Mouse (Mus musculus) spleen, embryonic (tissue): ENCODE results near the gene Aldoc.

ENCODE experiments used
- CTCF ChIA-PET: fragments of 350-600 bp; sonication (Branson Sonifier 250); formaldehyde crosslinking; loops from one replicate; lab custom pipeline; 2022; lab: Charles Lee

The Aldoc gene

DNA sequence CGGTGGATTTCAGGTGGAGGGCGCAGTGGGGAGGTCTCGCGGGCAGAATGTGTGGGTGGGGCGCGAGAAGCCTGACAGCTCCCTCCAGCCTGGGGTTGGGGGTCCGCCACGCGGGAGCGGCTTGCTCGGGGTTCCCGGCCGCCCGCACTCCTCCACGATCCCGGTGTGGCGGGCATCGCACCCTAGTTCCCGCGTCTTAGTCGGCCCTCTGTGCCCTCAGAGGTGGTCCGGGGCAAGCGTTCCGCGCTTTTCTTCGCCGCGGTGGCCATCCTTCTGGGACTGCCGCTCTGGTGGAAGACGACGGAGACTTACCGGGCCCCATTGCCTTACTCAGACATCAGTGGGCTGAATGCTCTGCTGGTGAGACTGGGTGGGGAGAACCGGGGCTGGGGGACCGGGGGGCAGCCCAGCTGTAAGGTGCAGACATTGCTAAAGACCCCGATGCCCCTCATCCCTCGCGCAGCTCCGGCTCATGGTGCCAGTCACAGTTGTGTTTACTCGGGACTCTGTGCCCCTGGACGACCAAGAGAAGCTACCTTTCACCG lies 5.8 kb downstream of the Aldoc start:
- CTCF ChIA-PET: interaction anchor here (0.7 kb wide), 1 partner anchor 23 kb away, joined by 4 read pairs; no protein-coding TSS in a partner anchor

DNA sequence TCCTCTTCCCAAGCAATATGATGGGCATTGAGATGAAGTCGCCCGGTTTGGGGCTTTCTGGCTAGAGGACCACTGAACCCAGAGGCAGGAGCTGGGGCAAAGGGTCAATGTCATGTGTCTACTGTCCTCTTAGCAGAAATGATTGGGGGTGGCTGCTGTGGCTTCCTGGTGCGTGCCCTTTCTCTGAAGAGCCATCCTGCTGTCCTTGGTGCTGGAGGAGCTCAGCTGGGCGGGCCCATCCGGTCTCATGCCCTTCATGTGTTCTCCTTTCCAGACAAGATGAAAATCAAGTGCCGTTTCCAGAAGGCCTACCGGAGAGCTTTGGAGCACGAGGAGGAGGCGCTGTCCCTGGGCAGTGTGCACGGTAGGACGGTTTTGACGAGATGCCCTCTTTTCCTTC lies 9.9 kb downstream of the Aldoc start:
- CTCF ChIA-PET: no interaction called here

DNA sequence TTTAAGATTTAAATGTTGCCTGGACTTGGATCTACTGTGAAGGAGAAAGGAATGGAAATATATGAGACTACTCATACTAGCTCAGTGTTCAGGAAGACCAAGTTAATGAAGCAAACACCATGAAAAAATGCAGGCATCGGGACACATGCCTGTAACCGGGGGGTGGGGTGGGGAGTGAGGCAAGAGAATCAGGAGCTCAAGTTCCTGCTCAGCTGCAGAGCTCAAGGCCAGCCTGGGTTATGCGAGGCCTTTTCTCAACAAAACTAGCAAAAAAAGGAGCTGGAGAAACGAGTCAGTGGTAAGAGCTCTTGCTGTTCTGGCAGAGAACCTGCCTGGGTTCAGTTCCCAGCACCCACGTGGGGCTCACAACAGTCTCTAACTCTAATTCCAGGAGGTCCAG lies 11.2 kb downstream of the Aldoc start:
- CTCF ChIA-PET: no interaction called here

DNA sequence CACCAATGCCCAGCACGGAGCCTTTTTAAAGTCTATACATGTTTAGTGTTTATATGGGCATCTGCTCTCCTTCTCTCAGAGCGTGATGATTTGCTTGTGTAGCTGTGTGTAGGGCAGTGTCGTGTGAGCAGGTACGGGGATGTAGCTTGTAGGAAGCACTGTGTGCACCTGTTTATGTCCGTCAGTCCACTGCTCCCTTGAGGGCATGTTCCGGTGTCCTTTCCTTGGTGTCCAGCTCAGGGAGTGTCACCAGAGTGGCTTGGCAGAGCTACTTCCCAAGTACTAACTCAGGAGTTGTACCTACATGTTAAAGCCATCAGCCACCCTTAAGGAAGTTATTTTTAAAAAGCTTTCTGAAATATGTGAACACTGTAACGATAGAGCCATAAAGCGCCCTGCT lies 14.3 kb downstream of the Aldoc start:
- CTCF ChIA-PET: interaction anchor here (0.7 kb wide), 1 partner anchor 13 kb away, joined by 12 read pairs; no protein-coding TSS in a partner anchor

DNA sequence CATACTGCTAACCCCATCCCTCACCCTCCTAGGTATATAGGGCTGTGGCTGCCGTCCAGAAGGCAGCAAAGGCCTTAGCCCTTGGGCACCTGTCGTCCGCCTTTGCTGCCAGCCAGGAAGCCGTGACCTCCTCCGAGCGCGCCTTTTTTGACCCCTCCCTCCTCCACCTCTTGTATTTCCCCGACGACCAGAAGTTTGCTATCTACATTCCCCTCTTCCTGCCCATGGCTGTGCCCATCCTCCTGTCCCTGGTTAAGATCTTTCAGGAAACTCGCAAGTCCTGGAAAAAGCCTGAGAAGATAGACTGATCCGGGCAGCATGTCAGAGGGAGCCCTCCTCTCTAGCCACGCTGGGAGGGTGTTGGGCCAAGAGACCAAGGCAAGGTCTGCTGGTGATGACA lies 18.9 kb downstream of the Aldoc start:
- CTCF ChIA-PET: interaction anchor here (0.6 kb wide), 1 partner anchor 15 kb away, joined by 3 read pairs; no protein-coding TSS in a partner anchor

DNA sequence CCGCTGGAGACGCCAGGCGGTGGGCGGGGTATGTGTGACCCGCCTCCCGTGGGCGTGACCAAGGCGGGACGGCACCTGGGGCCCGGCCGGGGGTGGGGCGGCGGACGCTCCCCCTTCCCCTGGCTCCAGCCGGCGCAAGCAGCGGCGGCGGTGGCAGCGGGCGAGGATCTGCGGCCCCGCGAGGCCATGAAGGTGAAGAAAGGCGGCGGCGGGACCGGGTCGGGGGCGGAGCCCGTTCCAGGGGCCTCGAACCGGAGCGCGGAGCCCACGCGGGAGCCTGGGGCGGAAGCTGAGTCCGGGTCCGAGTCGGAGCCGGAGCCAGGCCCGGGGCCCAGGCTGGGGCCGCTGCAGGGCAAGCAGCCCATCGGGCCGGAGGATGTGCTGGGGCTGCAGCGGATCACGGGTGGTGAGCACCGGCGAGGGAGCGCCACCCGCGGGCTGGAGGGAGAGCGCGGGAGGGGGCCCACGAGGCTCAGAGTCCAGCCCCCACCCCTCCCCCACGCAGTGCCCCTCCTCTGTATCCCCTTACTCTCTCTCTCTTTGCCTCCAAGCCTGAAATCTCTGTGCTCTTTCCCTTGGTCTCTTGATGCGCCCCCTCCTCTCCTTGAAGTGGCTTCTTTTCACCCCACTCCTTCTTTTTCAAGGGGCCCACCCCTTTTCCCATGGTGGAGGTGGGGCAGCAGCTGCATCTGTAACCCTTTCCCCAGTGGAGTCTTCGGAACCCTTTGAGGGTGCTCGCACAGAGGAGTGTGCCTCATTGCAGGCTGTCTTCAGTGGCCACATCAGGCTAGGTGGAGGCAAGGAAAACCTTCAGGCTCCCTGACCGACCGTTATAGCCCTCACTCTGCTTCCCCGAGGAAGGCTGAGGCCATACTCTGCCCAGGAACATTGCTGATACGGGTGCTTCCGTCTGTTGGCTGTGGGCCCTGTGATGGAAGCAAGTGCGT lies 20.9 kb downstream of the Aldoc start, which contains the start of gene Unc119:
TSS of gene Unc119 (plus strand) at position 102 of the 947 bp plus-strand sequence.
- CTCF ChIA-PET: no interaction called here

DNA sequence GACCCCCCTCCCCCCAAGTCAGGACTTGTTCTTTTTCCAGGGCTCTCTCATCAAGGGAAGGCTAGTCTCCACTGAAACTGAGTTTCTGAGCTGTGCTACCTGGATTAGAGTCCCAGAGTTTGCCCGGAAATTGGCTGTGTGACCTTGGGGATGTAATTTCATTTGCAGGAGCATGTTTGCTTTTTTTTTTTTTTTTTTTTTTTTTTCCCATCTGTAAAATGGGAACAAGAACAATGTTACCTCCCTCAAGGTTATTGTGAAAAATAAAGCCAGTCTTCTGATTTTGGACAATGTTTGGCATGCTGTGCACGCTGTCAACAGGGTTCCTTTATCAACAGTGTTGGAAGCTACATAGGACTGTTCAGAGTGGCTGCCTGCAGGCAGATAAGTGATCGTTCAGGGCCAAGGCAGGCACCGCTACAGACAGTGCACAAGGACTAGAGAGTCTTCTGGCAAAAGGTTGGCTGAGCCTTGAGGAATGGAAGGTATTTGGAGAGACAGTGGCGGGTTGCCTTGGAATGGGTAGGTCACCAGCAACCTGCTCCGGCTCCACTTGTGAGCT lies 21.6 kb downstream of the Aldoc start:
- CTCF ChIA-PET: interaction anchor here (0.5 to 1.1 kb wide), 2 partner anchors 10 to 22 kb away, joined by 3 to 4 read pairs; no protein-coding TSS in a partner anchor

DNA sequence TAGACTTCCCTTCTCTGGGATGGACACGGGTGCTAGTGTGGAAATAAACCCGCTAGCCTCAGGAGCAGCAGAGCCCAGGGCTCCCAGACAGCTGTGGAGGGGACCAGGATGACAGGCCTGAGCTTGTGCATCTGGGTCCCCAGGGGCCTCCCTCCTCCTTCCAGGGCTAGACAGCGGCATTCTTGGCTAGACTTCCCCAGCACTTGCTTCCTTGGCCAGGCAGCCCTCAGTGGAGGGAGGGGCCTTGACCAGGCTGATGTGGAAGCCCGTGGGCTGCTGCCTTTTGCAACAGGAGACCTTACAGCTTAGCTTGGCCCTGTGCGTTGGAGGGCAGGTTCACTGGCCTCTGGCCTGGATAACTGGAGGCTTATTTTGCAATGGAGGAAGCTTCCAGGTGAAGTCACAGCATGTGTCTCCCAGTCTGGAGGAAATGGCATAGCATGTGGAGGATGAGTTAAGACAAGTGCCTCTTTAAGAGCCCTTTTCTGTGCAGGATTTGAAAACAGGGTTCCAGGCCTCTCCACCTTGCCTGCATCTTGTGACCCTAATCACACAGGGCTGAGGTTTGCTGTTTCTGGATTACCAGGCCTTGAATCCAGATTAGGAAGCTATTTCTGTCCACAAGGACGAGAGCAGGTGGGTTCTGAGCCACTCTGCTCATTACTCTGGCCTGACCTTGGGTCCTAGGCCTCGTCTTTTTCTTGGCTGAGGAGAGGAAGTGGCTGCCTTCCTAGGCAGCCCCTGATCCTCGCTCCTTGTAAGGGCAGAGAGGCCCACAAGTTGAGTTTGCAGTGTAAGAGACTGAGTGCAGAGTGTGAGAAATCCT lies 22.3 kb downstream of the Aldoc start:
- CTCF ChIA-PET: interaction anchor here (0.5 to 1.1 kb wide), 2 partner anchors 10 to 23 kb away, joined by 3 to 4 read pairs; no protein-coding TSS in a partner anchor

DNA sequence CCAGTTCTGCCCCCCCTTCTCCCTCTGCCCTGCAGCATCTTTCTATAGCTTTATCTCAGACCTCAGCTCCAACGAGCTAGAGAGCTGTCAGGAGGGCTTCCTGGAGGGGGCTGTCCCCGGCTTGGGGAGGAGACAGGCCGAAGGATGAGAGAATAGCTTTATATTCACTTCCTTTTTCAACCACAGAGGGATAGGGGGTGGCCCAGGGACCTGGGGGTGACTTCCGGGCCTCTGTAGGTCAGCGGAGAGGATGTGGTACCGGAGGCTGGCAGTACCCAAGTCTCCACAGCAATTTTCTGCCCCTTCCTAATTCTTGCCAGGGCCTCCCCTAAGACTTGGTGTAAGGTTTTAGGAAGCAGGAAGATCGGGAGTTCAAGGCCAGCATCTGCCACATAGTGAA lies 23.0 kb downstream of the Aldoc start:
- CTCF ChIA-PET: interaction anchor here (1.1 kb wide), 1 partner anchor 9 kb away, joined by 3 read pairs; no protein-coding TSS in a partner anchor

DNA sequence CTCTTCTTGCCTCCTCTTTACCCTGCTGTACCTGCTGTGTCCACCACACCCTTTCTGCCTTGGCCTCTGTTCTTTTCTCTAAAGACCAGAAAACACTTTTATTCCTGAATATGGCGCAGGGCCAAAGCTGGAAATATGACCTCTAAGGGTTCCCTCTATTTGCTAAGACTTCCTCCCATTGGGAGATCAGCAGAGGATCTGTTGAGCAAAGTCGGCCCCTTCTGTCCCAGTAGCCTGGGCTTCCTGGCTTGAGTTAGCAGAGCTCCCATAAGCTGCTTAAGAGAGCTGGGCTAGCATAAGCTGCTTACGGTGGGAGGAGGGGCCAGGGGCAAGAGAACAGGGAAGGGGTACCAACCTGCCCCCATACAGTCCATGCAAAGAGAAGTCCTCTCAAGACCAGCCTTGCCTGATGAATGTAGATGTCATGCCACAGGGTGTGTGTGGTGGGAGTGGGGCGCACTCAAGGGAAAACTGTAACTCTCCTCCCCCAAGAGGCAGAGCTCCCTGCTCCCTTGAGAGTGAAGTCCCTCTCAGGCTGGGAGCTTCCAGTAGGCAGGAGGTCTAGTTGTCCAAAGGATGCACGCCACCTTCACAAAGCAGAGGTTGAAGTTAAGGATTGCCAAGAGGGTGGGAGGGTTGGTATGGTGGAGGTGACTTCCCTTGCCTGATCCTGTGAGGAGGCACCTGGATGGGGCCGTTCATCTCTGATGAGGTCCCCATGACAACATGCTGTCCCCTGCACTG lies 23.7 kb downstream of the Aldoc start:
- CTCF ChIA-PET: interaction anchor here (0.6 to 1.1 kb wide), 3 partner anchors 10 to 1602 kb away, joined by 3 to 8 read pairs (median 5); no protein-coding TSS in a partner anchor

DNA sequence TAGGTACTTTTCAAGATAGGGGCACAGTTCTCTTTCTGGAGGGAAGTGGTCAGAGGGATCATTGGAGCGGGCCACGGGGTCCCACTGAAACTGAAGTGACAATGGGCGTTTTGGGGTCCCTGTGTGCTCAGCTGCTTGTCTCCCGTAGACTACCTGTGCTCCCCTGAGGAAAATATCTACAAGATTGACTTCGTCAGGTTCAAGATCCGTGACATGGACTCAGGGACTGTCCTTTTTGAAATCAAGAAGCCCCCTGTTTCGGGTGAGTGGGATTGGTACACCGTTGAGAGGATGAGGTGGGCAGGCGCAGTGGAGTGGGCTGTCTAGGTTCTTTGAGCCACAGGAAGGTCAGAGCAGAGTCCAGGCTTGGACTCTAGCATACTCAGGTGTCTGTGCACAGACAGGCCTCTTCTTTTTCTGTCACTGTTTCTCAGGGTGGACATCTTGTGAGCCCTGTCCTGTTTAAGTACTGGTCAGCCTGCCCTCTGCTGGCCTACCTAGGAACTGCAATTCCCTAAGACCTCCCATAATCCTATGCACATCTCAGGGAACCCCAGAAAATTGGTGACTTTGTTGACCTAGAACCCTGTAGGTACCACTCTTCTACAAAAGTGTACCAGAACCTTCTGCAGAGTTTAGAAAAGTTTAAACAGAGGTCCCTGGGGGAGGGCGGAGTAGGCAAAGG lies 24.4 kb downstream of the Aldoc start:
- CTCF ChIA-PET: interaction anchor here (1.0 to 1.1 kb wide), 2 partner anchors 10 to 26 kb away, joined by 3 to 8 read pairs; no protein-coding TSS in a partner anchor

DNA sequence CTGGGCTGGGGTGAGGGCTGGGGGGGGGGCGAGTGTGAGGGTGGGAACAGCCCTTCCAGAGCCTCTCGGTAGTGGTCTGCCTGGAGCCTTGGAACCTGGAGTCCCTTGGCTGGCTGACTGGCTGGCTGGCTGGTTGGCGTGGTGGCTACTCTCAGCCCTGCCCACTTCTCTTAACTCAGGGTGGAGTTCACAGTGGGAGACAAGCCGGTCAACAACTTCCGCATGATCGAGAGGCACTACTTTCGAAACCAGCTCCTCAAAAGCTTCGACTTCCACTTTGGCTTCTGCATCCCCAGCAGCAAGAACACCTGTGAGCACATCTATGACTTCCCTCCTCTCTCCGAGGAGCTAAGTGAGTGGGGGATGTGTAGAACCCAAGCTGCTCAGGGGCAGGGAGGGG lies 25.1 kb downstream of the Aldoc start:
- CTCF ChIA-PET: no interaction called here

DNA sequence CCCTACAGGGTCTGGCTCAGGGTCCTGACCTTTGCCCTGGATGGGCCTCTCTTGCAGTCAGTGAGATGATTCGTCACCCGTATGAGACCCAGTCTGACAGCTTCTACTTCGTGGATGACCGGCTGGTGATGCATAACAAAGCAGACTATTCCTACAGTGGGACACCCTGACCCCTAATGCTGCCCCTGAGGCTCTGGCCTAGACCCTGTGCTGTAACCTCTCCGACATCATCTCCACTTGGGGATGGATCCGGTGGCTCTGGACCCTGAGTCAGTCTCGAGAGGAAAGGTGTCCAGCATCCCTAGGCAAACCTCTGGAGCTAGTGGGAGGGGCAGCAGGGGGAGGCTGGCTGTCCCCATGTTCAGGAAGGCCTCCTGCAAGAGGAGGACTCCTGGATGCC lies 25.7 kb downstream of the Aldoc start:
- CTCF ChIA-PET: no interaction called here

DNA sequence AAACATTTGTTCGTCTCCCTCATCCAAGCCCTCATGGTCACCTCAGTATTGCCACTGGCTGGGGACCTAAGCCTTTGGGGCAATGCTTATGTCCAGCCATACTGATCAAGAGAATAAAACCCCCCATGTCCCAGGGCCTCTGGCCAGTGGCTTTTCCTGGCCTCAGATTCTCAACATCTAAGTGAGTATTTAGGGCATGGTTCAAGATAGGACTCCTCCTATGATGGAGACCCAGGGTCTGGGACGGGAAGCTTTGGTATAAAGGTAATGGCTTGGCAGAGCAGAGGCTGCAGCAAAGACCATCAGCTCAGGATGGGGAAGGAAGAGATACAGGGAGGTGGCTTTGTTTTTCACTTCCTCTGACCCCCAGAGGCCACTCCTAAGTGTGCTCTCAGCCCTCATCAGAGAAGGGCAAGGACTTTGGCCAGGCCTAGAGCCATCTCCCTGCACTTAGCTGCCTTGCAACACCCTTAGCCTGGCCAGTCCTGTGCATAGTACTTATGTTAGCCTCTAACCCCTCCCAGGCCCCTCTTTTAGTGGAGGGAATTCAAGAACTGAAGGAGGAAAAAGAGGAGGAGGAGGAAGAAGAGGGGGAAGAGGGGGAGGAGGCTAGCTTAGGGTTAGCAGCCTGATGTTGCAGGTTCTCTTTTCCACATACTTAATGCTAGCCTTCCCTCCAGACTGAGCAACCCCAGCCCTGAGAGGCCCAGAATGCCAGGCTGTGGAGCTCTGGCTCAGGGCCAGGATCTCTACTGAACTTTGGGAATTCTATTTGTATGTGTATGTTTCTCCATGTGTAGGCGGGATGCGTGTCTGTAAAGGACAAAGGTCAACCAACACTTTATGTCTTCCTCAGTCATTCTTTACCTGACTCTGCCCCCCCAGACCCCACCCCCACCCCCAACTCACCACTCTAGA lies 26.9 kb downstream of the Aldoc start:
- CTCF ChIA-PET: interaction anchor here (0.6 kb wide), 2 partner anchors 1439 to 1725 kb away, joined by 3 read pairs; no protein-coding TSS in a partner anchor

DNA sequence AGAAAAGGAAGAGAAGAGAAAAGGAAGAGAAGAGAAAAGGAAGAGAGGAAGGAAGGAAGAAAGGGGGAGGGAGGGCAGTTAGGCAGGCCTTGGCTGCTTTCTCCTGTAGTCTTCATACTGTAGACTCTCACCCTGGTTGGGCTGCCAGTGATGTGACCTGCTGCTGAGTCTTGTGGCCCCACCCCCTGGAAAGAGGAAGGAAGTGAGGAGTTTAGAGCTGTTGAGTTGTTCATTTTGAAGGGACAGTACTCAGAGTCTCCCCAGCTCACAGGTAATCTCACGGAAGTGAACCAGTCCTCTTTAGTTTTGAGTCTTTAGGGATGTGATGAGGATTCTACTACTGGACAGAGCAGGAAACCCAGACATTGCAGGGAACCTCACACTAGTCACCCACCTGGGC lies 30.3 kb downstream of the Aldoc start:
- CTCF ChIA-PET: interaction anchor here (0.7 to 1.1 kb wide), 2 partner anchors 46 to 1322 kb away, joined by 3 to 4 read pairs; no protein-coding TSS in a partner anchor

DNA sequence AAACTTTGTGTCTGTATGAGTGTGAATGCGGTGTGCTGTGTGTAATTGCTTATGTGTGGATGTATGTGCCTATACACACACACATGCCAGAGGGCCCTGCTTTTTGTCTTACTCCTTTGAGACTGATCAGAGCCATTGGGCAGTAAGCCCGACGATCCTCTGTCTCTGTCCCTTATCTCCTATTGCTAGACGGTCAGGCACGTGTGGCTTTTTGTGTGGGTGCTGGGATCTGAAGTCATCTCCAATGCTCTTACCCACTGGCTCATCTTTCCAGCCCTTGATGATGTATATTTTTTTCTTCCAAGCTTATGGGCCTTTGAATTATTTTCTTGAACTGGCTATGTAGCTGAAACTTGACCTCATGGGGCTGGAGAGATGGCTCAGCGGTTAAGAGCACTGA lies 32.1 kb downstream of the Aldoc start:
- CTCF ChIA-PET: interaction anchor here (0.6 to 1.6 kb wide), 2 partner anchors 10 to 52 kb away, joined by 3 to 4 read pairs; no protein-coding TSS in a partner anchor

DNA sequence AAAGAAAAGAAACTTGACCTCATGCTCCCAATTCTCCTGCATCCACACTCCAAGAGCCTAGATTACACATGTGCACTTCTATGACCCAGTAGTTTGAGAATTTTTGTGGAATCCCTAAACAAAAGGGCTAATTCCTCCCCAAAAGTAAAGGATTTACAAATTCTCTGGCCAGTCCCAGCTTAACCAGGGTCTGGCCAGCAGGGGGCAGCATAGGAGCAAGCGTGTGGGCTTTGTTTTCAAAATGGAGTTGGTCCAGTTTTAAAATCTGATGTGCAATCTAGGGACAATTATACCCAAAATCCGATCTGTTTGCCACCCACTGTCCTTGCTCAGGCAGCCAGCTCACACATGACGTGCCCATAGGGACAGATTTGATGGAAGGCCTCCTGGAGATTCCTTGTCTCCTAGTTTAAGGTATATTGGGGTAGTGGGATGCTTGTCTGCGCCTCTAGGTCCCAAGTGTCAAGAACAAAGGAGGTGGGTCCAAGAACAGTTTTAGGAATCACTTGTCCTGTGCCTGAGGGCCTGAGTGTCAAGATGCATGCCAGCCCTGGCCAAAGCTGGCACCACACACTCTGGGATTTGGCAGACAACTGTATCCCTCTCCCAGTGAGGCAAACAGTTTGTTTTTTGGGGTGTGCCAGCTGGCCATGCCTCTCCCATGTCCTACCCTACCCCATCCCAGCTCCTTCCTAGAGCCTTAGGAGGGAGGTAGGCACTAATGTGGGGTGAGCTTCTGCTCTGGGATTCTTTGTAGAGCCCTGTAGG lies 32.9 kb downstream of the Aldoc start:
- CTCF ChIA-PET: interaction anchor here (0.7 to 1.6 kb wide), 4 partner anchors 9 to 1578 kb away, joined by 3 to 4 read pairs (median 3); no protein-coding TSS in a partner anchor
